Comparison of ENCODE assay signal across 21 mouse cellular contexts in the genomic region with DNA sequence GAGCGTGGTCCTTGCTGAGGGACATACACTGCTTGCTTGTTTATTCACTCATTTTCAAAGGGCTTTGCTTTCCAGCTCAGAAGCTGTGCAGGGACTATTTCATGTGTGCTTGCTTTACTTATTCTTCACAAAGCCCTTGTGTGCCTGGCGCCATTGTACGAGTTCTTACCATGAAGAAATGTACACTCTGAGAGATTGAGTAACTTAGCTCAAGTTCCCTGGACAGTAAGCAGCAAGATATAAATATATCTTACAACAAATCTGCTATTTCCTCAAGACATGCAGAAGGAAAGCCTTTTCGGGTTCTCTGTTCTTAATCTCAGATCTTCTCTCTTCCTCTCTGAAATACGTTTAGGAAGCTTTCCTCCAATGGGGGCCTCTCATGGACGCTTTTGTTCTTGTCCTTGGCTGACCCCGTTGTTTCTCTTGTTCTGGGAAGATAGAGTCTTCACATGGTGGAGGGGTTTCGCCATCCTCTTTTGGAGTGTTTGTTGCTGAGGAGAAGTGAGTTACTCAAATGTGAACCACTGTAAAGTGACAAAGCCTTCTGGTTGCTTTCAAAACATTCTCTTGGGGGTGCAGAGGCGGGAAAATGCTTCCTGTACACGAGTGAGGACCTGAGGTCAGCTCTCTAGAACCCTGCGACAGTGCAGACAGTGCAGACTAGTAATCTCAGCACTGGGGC. TPM values are rescaled to one million over a fixed set of nuclear protein-coding genes. Genes with fewer than 3 reads are reported as not detected.
A peak's percentile ranks its signal among the peaks of the same experiment; 100 is the strongest.
DNase-seq lines count a peak whose midpoint lies in the region; ATAC-seq and TF ChIP-seq lines count a peak whose summit lies in the region.
"Had no signal": no experiment of that assay in that cellular context is flagged by ENCODE, and none has a peak within 500 bp of the region (broad histone marks: within the 10 kb centered on the region; RNA-seq: fewer than 3 reads in every experiment).

No protein-coding gene starts in this region.

- no peak overlapping the region for H3K9ac ChIP-seq in limb, embryonic 13.5 days
- H3K9ac ChIP-seq: forebrain, embryonic 15.5 days; hindbrain, embryonic 12.5 days; liver, embryonic 12.5 days; midbrain, embryonic 15.5 days had no signal

- no peak for TF ChIP-seq POLR2A in bone marrow macrophage, adult 2 months (IDR thresholded peaks at IDR 0.05; ENCODE audit: borderline replicate concordance, low read depth, low read length)

- peak; percentile 22 to 55 for DNase-seq in lung, adult 18-20 months
- DNase-seq in lung, postnatal 14 days, result no peak
- no peak for DNase-seq in gastrocnemius, postnatal 25 days
- DNase-seq in embryo, embryonic 9.5 days (ENCODE audit: extremely low spot score), result no peak
- no peak for DNase-seq in layer of hippocampus, postnatal 14 days (ENCODE audit: low spot score in 2 of 2)
- DNase-seq: adrenal gland, adult 2 months; cerebellum, adult 9-11 months; gastrocnemius, postnatal 36 days; heart, postnatal 10 days; kidney, adult 9 months; layer of hippocampus, postnatal 36 days; thymus, postnatal 14 days had no signal

- H3K4me2 ChIP-seq in limb, embryonic 13.5 days (replicated peaks), result peak overlapping the region; percentile 32; the same call in 1 of the 2 replicates
- H3K4me2 ChIP-seq: forebrain, embryonic 15.5 days; hindbrain, embryonic 12.5 days; liver, embryonic 12.5 days; midbrain, embryonic 15.5 days had no signal

- H3K36me3 ChIP-seq in limb, embryonic 13.5 days, result no peaks in the 10 kb centered on the region
- H3K36me3 ChIP-seq: forebrain, embryonic 15.5 days; heart, embryonic 10.5 days; hindbrain, embryonic 12.5 days; liver, embryonic 12.5 days; midbrain, embryonic 15.5 days had no signal

- H3K4me1 ChIP-seq in bone marrow macrophage, adult 2 months (ENCODE audit: control insufficient read depth, insufficient read depth, low read length), result peaks cover 9% of the 10 kb centered on the region
- peaks cover 24% of the 10 kb centered on the region for H3K4me1 ChIP-seq in limb, embryonic 13.5 days
- H3K4me1 ChIP-seq: forebrain, embryonic 15.5 days; heart, embryonic 10.5 days; midbrain, embryonic 15.5 days had no signal

- H3K27me3 ChIP-seq in limb, embryonic 13.5 days, result peaks cover 22% of the 10 kb centered on the region; the same call in 1 of the 2 replicates
- H3K27me3 ChIP-seq: forebrain, embryonic 15.5 days; hindbrain, embryonic 12.5 days; liver, embryonic 12.5 days; midbrain, embryonic 15.5 days had no signal

- no peaks in the 10 kb centered on the region for H3K9me3 ChIP-seq in limb, embryonic 13.5 days
- H3K9me3 ChIP-seq: forebrain, embryonic 15.5 days; heart, embryonic 10.5 days; hindbrain, embryonic 12.5 days; liver, embryonic 12.5 days; midbrain, embryonic 15.5 days had no signal

- TF ChIP-seq CTCF in bone marrow macrophage, adult 2 months (IDR thresholded peaks at IDR 0.05; ENCODE audit: low read depth, low read length), result no peak

- WGBS in limb, embryonic 13.5 days, result 49% methylated on average over 11 of the region's 11 CpGs

- no peak overlapping the region for H3K4me3 ChIP-seq in bone marrow macrophage, adult 2 months (ENCODE audit: insufficient read depth, low read length)
- no peak overlapping the region for H3K4me3 ChIP-seq in limb, embryonic 13.5 days
- H3K4me3 ChIP-seq: forebrain, embryonic 15.5 days; heart, embryonic 10.5 days; hindbrain, embryonic 12.5 days; liver, embryonic 12.5 days; midbrain, embryonic 15.5 days; myocyte had no signal

- peak overlapping the region; percentile 16 for H3K27ac ChIP-seq in bone marrow macrophage, adult 2 months (ENCODE audit: insufficient read depth, low read depth, low read length)
- peak overlapping the region; percentile 55; the same call in 1 of the 2 replicates for H3K27ac ChIP-seq in limb, embryonic 13.5 days
- H3K27ac ChIP-seq: forebrain, embryonic 15.5 days; heart, embryonic 10.5 days; hindbrain, embryonic 12.5 days; liver, embryonic 12.5 days; midbrain, embryonic 15.5 days had no signal

- no peak for ATAC-seq in limb, embryonic 13.5 days (ENCODE audit: low FRiP score, low read depth)
- ATAC-seq in megakaryocyte, adult 5-6 weeks (ENCODE audit: poor library complexity, severe bottlenecking), result peak; percentile 62
- ATAC-seq: forebrain, embryonic 15.5 days; liver, embryonic 12.5 days; midbrain, embryonic 15.5 days had no signal

RNA-seq across cellular contexts. Expression of a gene that starts 12.8 kb away (rescaled TPM):
- polyA plus RNA-seq in bone marrow macrophage, adult 2 months (2012; ENCODE audit: insufficient read depth, insufficient read length, missing spikeins), result 0.83 and 1.2 TPM in 2 replicates
- polyA plus RNA-seq in limb, embryonic 13.5 days (2015; fragmentation: Nextera tagmentation; extraction: Ambion mirVana), result 1.6 and 1.9 TPM in 2 replicates
- total RNA-seq in megakaryocyte, adult 5-6 weeks (2015), result 6.2 and 7.6 TPM in 2 replicates
- 8.0 and 12.6 TPM in 2 replicates for total RNA-seq in megakaryocyte, adult 5-6 weeks (2017)
- total RNA-seq in gastrocnemius, postnatal 25 days (2021), result under 1 TPM; 0.43 to 0.49 TPM
- 1 to 10 TPM; 1.3 to 1.6 TPM for total RNA-seq in layer of hippocampus, postnatal 14 days (2021)
- polyA plus RNA-seq: myocyte had no signal

Comparison
In these comparisons a context has a peak if more than half of its experiments do, and no peak if none do; other contexts are left out.
1. DNase-seq: peak in lung, adult 18-20 months (2 of 2); none in lung, postnatal 14 days (single experiment), gastrocnemius, postnatal 25 days (single experiment), embryo, embryonic 9.5 days (single experiment) and layer of hippocampus, postnatal 14 days (0 of 2).